Mouse (Mus musculus) spleen, adult 2 months (tissue): ENCODE results near the gene Asic5. TPM values are rescaled to one million over a fixed set of nuclear protein-coding genes. Genes with fewer than 3 reads are reported as not detected.

ENCODE experiments used
- DNase-seq, 2 experiments: peaks; one replicate each; pipeline versions ENCODE4 v3.0.0 to v3.0.0-alpha.2; 2012 to 2021; ENCODE audit warnings: low spot score in 2 of 2, low read depth in 1 of 2
- H3K27ac ChIP-seq: fragments of 200-500 bp; 2 replicates; pipeline ENCODE4 v1.5.1; 2012; ENCODE audit warnings: low read length, inconsistent platforms; ENCODE audit not compliant: insufficient read depth
- H3K27me3 ChIP-seq: fragments of 200-500 bp; 2 replicates; pipeline ENCODE4 v1.6.1; 2012; ENCODE audit warnings: mild to moderate bottlenecking, moderate library complexity, low read length, inconsistent platforms; ENCODE audit not compliant: control insufficient read depth, insufficient read depth
- H3K36me3 ChIP-seq: fragments of 200-500 bp; 2 replicates; pipeline ENCODE4 v1.6.1; 2012; ENCODE audit warnings: mild to moderate bottlenecking, low read length, inconsistent platforms; ENCODE audit not compliant: control insufficient read depth, insufficient read depth
- H3K4me1 ChIP-seq: fragments of 200-500 bp; 2 replicates; pipeline ENCODE4 v1.6.1; 2011; ENCODE audit warnings: inconsistent platforms; ENCODE audit not compliant: control insufficient read depth, insufficient read depth, insufficient read length
- H3K4me3 ChIP-seq: fragments of 200-500 bp; 2 replicates; pipeline ENCODE4 v1.5.1; 2011; ENCODE audit warnings: mild to moderate bottlenecking, inconsistent platforms; ENCODE audit not compliant: insufficient read depth, insufficient read length; ENCODE audit errors: extremely low read depth
- CTCF ChIP-seq: fragments of 200-500 bp; IDR thresholded peaks from 2 replicates; pipeline ENCODE4 v1.5.1; 2011; ENCODE audit warnings: mild to moderate bottlenecking, inconsistent platforms; ENCODE audit not compliant: insufficient read depth, insufficient read length, insufficient replicate concordance; ENCODE audit errors: extremely low read depth
- POLR2A ChIP-seq: fragments of 200-500 bp; IDR thresholded peaks from 2 replicates; pipeline ENCODE4 v1.6.1; 2011; ENCODE audit warnings: low read depth, low read length, inconsistent platforms
- WGBS: fragments of 180-500 bp; shearing (Covaris S2); methylation state at CpG from one replicate; pipeline ENCODE4 v1.1.7; 2018; 5-methylcytosine and 5-hydroxymethylcytosine counted together
- polyA plus RNA-seq: library from polyadenylated mRNA; depleted of rRNA; stranded (reverse); fragments of >200 nt; gene quantifications from 2 replicates; pipeline ENCODE4 v1.2.3, GENCODE M21; 2012; rRNA removed

Asic5 gene
- polyA plus RNA-seq, result not detected in 2 replicates

- no peak for TF ChIP-seq POLR2A
- TF ChIP-seq CTCF, result no peak
- Histone ChIP-seq H3K27me3 (no peaks in the 10 kb centered on the region), H3K27ac (no peak within 1 kb of the TSS), H3K4me1 (no peaks in the 10 kb centered on the region), H3K4me3 (no peak within 1 kb of the TSS), H3K36me3 (no peaks in the 10 kb centered on the region)
- WGBS, result 89% methylated on average over 5 of the region's 5 CpGs
- DNase-seq, result no peak
These were observed at the start of gene Asic5 for GRCm38 (mm10) chr3:81981990-81982389. Gene Asic5 (plus strand): TSS chr3:81982290.

GRCm38 (mm10) chr3:81933348-81933747 lies 48.7 kb upstream of the Asic5 start:
- Histone ChIP-seq H3K4me3 (no peak overlapping the region; the same call in 1 of the 2 replicates), H3K4me1 (peaks cover 15% of the 10 kb centered on the region), H3K27me3 (no peaks in the 10 kb centered on the region), H3K36me3 (no peaks in the 10 kb centered on the region), H3K27ac (peak overlapping the region; percentile 3; the same call in 1 of the 2 replicates)
- TF ChIP-seq CTCF (no peak), POLR2A (no peak)
- DNase-seq, result no peak
- 72% methylated on average over 4 of the region's 4 CpGs for WGBS

GRCm38 (mm10) chr3:81938924-81939323 lies 43.2 kb upstream of the Asic5 start:
- Histone ChIP-seq H3K36me3 (peaks cover 13% of the 10 kb centered on the region; the same call in 1 of the 2 replicates), H3K4me1 (peaks cover 9% of the 10 kb centered on the region), H3K27me3 (no peaks in the 10 kb centered on the region), H3K4me3 (no peak overlapping the region), H3K27ac (no peak overlapping the region)
- no peak for TF ChIP-seq POLR2A
- TF ChIP-seq CTCF, result no peak
- 79% methylated on average over 3 of the region's 3 CpGs for WGBS
- DNase-seq, result no peak

DNA sequence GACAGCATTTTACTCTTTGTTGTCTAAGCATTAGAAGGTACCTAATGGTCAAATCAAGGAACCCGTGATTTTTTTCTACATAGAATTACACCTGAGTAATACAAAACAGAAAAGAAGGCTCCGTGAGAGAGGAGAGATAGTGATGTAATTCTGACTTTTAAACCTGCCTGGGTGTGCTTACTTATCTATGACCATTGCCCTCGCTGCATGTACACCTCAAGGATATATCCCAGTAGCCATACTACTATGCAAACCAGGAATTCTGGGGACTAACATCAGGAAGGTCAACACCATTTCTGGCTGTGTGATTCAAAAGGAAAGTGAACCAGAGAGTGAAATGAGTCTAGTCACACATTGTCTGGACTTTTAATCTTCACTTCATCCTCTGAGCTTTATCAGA lies 39.7 kb upstream of the Asic5 start:
- peaks cover 5% of the 10 kb centered on the region for H3K4me1 ChIP-seq
- 91% methylated on average over 3 of the region's 3 CpGs for WGBS
- no peaks in the 10 kb centered on the region for H3K27me3 ChIP-seq
- no peak for TF ChIP-seq CTCF
- TF ChIP-seq POLR2A, result no peak
- H3K27ac ChIP-seq, result no peak overlapping the region
- no peak for DNase-seq
- no peak overlapping the region for H3K4me3 ChIP-seq
- H3K36me3 ChIP-seq, result peaks cover 24% of the 10 kb centered on the region

GRCm38 (mm10) chr3:81943097-81943496 lies 39.0 kb upstream of the Asic5 start:
- Histone ChIP-seq H3K4me1 (peaks cover 3% of the 10 kb centered on the region; the same call in 1 of the 2 replicates), H3K27me3 (no peaks in the 10 kb centered on the region), H3K27ac (no peak overlapping the region), H3K4me3 (no peak overlapping the region), H3K36me3 (peaks cover 29% of the 10 kb centered on the region)
- TF ChIP-seq POLR2A (no peak), CTCF (no peak)
- DNase-seq, result no peak
- WGBS, result 88% methylated on average over 3 of the region's 3 CpGs

DNA sequence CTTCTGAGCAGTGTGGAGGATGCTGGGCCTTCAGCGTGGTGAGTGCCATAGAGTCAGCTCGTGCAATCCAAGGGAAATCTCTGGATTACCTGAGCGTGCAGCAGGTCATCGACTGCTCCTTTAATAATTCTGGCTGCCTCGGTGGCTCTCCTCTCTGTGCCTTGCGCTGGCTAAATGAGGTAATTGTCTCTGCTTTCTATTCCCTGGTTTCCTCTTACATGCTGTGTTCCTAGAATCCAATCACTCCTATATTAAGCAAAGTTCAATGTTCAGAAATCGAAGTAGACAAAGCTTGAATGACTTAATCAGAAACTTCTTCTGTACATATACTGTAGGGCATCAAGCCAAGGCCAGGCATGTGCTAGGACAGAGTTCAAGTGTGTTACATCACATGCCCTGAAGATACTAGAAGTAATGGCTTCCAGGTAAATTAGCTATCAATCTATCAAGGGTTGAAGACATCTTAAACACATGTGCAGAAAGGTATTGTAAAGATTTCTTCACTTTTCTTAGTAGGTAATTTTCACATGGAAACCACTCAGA lies 37.2 kb upstream of the Asic5 start:
- Histone ChIP-seq H3K27me3 (no peaks in the 10 kb centered on the region), H3K4me1 (peaks cover 3% of the 10 kb centered on the region; the same call in 1 of the 2 replicates), H3K4me3 (no peak overlapping the region), H3K36me3 (peaks cover 31% of the 10 kb centered on the region), H3K27ac (no peak overlapping the region)
- TF ChIP-seq POLR2A (no peak), CTCF (no peak)
- 94% methylated on average over 7 of the region's 7 CpGs for WGBS
- DNase-seq, result no peak

- DNase-seq, result no peak
- TF ChIP-seq POLR2A (no peak), CTCF (no peak)
- Histone ChIP-seq H3K36me3 (peaks cover 31% of the 10 kb centered on the region), H3K4me1 (no peaks in the 10 kb centered on the region), H3K4me3 (no peak overlapping the region), H3K27ac (no peak overlapping the region), H3K27me3 (no peaks in the 10 kb centered on the region)
- 76% methylated on average over 1 of the region's 1 CpGs for WGBS
These were observed 33.0 kb upstream of the Asic5 start for GRCm38 (mm10) chr3:81949048-81949447.
